Mouse (Mus musculus): Measurements from ENCODE around the gene Mrps36.
"Not testable (repeated sequence)": the region's sequence is repeated elsewhere in the genome, so short reads cannot be mapped to it uniquely, and the experiment has no call there.

Mrps36 gene

DNA sequence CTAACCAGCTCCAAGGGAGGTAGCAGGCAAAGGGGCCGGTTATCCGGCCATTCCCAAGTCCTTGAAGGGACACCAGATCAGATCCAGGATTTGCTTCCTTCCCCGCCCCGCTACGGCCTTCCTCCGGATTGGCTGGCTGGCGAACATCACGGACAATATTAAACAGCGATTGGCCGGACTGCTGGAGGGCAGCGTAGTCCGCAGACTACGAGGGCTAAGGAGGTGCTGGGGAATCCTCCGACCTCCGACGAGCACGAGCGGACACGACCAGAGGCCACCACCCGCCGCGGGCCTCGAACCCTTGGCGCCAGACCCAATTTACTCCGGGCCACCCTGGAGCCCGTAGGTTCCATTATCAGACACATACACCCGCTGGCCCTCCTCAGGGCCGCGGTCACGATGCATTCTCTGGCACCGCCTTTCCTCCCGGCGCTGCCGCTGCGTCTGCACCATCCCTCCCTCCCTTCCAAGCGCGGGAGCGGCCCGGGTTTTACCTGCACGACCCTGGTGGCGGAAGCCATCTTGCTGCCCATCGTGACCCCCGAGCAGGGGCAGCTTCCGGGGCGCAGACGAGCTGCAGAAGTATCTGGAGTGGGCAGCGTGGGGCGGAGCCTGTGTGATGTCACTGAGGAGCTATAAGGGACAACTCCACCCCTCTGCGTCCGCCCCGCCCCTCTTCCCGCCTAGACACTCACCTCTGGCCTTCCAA lies at the start of gene Mrps36:
Gene Mrps36 (minus strand): TSS at position 624 of the 709 bp plus-strand sequence.
- peak; percentile 91 to 92 for DNase-seq (ENCODE audit: low spot score in 2 of 2)

GRCm38 (mm10) chr13:100789083-100789482 lies 44.6 kb upstream of the Mrps36 start:
- DNase-seq (ENCODE audit: low spot score in 2 of 2) = no peak

- not testable (repeated sequence) for DNase-seq (ENCODE audit: low spot score in 2 of 2)
These were observed 43.6 kb upstream of the Mrps36 start for GRCm38 (mm10) chr13:100788057-100788456.

GRCm38 (mm10) chr13:100787316-100788010 lies 43.0 kb upstream of the Mrps36 start:
- peak; percentile 10 to 11 for DNase-seq (ENCODE audit: low spot score in 2 of 2)

- DNase-seq (ENCODE audit: low spot score in 2 of 2) = peak; percentile 79 to 92
These were observed 42.0 kb upstream of the Mrps36 start, which contains the start of gene Ccnb1 for GRCm38 (mm10) chr13:100786414-100786867. Gene Ccnb1 (minus strand): TSS chr13:100786570.

GRCm38 (mm10) chr13:100785806-100786413 lies 41.5 kb upstream of the Mrps36 start:
- DNase-seq (ENCODE audit: low spot score in 2 of 2) = no peak

- DNase-seq (ENCODE audit: low spot score in 2 of 2) = no peak
These were observed 33.0 kb upstream of the Mrps36 start for GRCm38 (mm10) chr13:100777491-100777890.

- no peak for DNase-seq (ENCODE audit: low spot score in 2 of 2)
These were observed 32.3 kb upstream of the Mrps36 start for GRCm38 (mm10) chr13:100776710-100777109.

GRCm38 (mm10) chr13:100776056-100776419 lies 31.6 kb upstream of the Mrps36 start:
- DNase-seq (ENCODE audit: low spot score in 2 of 2) = no peak

GRCm38 (mm10) chr13:100775252-100776055 lies 31.0 kb upstream of the Mrps36 start, which contains the start of gene Cenph:
Gene Cenph (minus strand): TSS chr13:100775899.
- peak; percentile 76 to 82 for DNase-seq (ENCODE audit: low spot score in 2 of 2)

DNA sequence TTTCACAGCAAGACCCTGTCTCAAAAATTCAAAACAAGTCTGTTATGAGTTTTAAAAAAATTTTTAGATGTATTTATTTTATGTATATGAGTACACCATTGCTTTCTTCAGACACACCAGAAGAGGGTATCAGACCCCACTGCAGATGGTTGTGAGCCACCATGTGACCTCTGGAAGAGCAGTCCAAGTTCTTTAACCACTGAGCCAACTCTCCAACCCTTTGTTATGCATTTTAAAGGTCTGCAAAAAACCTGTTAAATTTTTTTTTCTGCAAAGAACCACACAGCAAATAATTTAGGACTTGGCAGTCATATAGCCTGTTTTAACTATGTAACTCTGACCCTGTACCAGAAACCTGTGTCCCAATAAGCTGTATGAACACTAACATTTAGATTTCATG lies 30.2 kb upstream of the Mrps36 start:
- DNase-seq (ENCODE audit: low spot score in 2 of 2) = no peak

DNA sequence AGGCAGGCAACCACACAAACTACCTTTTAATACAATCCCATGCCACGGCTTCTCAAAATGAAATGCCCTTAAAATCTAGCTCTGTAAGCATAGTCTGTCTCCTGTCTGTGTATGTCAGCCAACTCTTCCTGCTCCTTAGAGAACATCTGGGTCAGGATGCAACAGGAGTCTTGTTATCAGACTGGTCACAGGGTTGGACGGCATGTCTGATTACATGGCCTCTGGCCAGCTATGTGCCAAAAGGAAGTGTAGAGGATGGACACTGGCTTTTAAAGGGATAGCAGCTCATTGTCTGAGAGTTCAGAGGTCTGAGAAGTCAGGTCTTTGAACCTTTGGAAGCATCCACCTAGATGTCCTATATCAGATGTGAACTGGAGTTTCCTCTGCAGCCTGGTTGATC lies 10.9 kb upstream of the Mrps36 start:
- DNase-seq (ENCODE audit: low spot score in 2 of 2) = no peak

DNA sequence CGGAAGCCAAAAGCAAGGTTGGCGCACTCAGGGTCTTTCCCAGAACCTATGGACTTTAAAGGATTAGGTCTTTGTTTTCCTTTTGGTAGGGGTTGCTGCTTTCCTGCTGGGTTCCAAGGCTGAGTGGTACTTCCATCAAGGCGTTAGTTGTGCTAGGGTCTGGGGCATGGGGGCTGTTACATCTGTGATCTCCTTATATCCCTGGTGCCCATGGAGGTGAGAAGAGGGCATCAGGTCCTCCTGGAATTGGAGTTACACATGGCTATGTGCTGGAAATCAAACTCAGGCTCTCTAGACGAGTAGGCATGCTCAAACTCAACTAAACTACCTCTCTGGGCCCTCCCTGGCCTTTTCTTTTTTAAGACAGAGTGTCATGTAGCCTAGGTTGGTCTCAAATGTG lies 9.7 kb upstream of the Mrps36 start:
- no peak for DNase-seq (ENCODE audit: low spot score in 2 of 2)

DNA sequence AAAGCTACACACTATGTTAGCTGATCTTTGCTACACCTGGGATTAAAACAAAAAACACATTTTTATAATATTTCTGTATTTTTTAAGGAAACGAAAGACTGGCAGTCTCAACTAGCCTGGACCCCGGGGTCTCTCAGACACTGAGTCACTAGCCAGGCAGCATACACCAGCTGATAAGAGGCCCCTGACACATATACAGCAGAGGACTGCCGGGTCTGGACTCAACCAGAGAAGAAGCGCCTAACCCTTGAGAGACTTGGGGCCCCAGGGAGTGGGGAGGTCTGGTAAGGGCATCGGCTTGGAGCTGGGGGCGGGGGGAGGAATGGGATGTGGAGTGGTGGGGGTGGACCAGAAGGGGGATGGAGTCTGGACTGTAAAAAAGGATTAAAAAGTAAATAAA lies 8.6 kb upstream of the Mrps36 start:
- no peak for DNase-seq (ENCODE audit: low spot score in 2 of 2)

- no peak for DNase-seq (ENCODE audit: low spot score in 2 of 2)
These were observed 8.1 kb upstream of the Mrps36 start for GRCm38 (mm10) chr13:100752529-100752928.

DNA sequence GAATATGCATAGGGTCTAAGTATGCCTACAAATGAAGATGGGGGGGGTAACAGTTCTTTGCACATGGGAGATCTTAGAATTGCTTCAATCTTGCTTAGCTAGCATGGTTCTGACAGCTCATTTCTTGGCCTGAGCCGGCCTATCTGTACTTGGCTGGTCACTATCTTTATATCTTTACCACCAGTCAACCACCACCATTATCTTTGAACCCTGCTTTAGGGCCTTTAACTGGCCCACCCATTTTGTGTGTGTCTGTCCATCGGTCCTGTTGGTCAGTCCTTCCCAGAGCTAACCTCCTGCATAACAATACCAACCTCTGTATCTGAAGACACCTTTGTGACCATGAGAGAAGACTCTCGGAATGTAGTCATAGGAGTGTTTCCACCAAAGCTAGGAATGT lies 6.9 kb upstream of the Mrps36 start:
- no peak for DNase-seq (ENCODE audit: low spot score in 2 of 2)

GRCm38 (mm10) chr13:100750799-100751198 lies 6.3 kb upstream of the Mrps36 start:
- DNase-seq (ENCODE audit: low spot score in 2 of 2) = no peak

GRCm38 (mm10) chr13:100748638-100749037 lies 4.2 kb upstream of the Mrps36 start:
- DNase-seq (ENCODE audit: low spot score in 2 of 2) = no peak

DNA sequence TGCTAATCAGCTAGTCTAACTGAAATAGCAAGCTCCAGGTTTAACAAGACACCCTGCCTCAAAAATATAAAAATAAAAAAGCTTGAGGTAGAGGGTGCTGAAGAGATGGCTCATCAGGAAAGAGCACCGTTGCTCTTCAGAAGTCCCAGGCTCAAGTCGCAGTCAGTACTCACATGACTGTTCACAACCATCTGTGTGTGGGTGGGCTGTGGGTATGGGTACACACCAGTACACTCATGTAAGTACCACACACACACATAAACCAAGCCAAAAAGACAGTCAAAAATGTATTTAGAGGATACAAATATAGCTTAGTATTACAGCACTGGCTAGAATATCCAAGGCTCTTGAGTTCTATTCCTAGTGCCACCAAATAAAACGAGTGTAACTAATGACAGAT lies 1.6 kb upstream of the Mrps36 start:
- no peak for DNase-seq (ENCODE audit: low spot score in 2 of 2)

DNA sequence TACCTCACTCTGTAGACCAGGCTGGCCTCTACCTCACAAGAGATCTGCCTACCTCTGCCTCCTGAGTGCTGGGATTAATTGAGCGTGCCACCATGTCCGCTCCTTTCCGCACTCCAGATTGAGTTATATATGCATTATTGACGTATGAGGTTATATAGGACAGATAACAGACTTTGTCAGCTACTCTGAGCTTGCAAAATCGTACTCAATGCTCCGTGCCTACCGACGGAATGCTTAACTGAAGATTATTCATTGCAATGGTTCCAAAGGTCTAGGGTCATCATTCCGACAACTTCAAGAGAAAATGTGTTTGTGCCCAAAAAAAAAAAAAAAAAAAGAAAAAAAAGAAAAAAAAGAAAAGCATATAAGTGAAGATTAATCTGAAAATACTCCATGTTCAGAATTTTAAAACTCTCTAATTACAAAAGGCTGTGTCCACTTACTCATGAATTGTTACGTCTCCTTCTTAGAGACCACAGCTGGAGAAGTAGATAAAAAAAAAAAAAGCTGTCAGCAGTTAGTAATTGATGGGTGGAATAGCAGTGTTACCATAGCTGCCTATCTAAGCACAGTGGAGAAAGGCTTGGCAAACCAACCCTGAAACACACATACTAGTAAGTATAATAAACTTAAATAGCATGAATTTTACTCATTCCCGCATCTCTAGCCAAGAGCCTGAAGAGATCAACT lies 968 bp downstream of the Mrps36 start:
- no peak for DNase-seq (ENCODE audit: low spot score in 2 of 2)

DNA sequence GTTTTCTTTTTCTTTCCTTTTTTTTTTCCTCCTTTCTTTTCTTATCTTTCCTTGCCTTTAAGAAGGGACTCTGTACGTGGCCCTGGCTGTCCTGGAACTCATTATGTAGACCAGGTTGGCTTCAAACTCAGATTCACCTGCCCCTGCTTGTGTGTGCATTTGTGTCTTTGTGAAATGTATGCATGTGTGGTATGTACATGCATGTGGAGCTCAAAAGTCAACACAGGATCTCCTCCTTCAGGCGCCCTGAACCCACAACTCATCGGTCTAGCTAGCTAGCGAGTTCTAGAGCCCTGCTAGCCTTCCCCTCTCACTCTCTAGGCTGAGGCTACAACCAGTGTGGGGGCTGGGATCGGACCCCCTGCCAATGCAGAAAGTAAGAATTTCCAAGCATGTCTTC lies 1.6 kb downstream of the Mrps36 start:
- DNase-seq (ENCODE audit: low spot score in 2 of 2) = no peak

All from urinary bladder, postnatal 36 days (tissue).